Mouse (Mus musculus): ENCODE results near the gene Wap.

DNA sequence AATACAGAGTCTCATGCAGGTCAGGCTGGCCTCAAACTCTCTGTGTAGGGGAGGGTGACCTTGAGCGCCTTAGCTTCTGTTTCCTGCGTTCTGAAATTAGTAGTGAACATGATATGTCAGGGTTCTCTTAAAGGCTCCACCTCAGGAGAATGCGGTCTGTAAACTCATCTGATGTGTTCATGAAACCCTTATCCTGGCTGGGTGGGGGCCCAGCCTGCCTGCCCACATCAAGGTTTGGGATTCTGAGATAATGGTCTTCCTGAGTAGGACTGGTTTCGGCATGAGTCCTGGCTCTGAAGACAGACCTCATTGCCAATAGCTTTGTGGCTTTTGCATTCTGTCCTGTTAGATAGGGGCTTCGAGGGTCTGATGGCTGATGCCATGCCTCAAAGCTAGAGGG is 43.1 kb downstream of the Wap start:
- no peak for TF ChIP-seq TCF3 (IDR thresholded peaks at IDR 0.05; ENCODE audit: insufficient read length, low read depth)
- no peak for TF ChIP-seq USF1 (IDR thresholded peaks at IDR 0.05; ENCODE audit: low read depth)
- TF ChIP-seq MAX (IDR thresholded peaks at IDR 0.05; ENCODE audit: low read depth), result no peak
- TF ChIP-seq REST (IDR thresholded peaks at IDR 0.05; ENCODE audit: insufficient read depth, insufficient read length), result no peak
- no peak for TF ChIP-seq CEBPB (IDR thresholded peaks at IDR 0.05; ENCODE audit: insufficient read depth, poor library complexity, severe bottlenecking)
